Mouse (Mus musculus): Measurements from ENCODE around the gene Obsl1. TPM values are rescaled to one million over a fixed set of nuclear protein-coding genes. Genes with fewer than 3 reads are reported as not detected.

Obsl1 gene
- polyA plus RNA-seq, 1 experiment, result 41.1 TPM

- WGBS, result 1% methylated on average over 57 of the region's 64 CpGs
- Histone ChIP-seq H3K4me3 (replicated peaks; ENCODE audit: insufficient read depth, low read depth, low read length) (peak within 1 kb of the TSS; percentile 58), H3K27ac (ENCODE audit: insufficient read depth, low read length) (peak within 1 kb of the TSS; percentile 35), H3K27me3 (ENCODE audit: control insufficient read depth, insufficient read depth, low read length) (no peaks in the 10 kb centered on the region), H3K4me1 (ENCODE audit: control insufficient read depth, insufficient read depth, low read length) (peaks cover 17% of the 10 kb centered on the region)
- peak; percentile 81 to 86 for DNase-seq
- TF ChIP-seq CTCF (IDR thresholded peaks at IDR 0.05; ENCODE audit: borderline replicate concordance, insufficient read depth, low read depth, low read length) (no peak), POLR2A (IDR thresholded peaks at IDR 0.05; ENCODE audit: borderline replicate concordance, insufficient read depth, low read length) (peak; percentile 40; the same call in 1 of the 2 replicates)
Observed at GRCm38 (mm10) chr1:75545965-75546956, 40.0 kb upstream of the Obsl1 start, which contains the start of gene Slc4a3. Gene Slc4a3 (plus strand): TSS chr1:75546266.

GRCm38 (mm10) chr1:75544351-75544750 is 38.1 kb upstream of the Obsl1 start:
- peaks cover 17% of the 10 kb centered on the region for H3K4me1 ChIP-seq (ENCODE audit: control insufficient read depth, insufficient read depth, low read length)
- H3K4me3 ChIP-seq (replicated peaks; ENCODE audit: insufficient read depth, low read depth, low read length), result no peak overlapping the region
- TF ChIP-seq POLR2A (IDR thresholded peaks at IDR 0.05; ENCODE audit: borderline replicate concordance, insufficient read depth, low read length) (no peak), CTCF (IDR thresholded peaks at IDR 0.05; ENCODE audit: borderline replicate concordance, insufficient read depth, low read depth, low read length) (no peak)
- WGBS, result 82% methylated on average over 6 of the region's 6 CpGs
- DNase-seq, result no peak
- H3K27ac ChIP-seq (ENCODE audit: insufficient read depth, low read length), result no peak overlapping the region
- H3K27me3 ChIP-seq (ENCODE audit: control insufficient read depth, insufficient read depth, low read length), result no peaks in the 10 kb centered on the region

GRCm38 (mm10) chr1:75541496-75541895 is 35.2 kb upstream of the Obsl1 start:
- no peak overlapping the region for H3K4me3 ChIP-seq (replicated peaks; ENCODE audit: insufficient read depth, low read depth, low read length)
- H3K4me1 ChIP-seq (ENCODE audit: control insufficient read depth, insufficient read depth, low read length), result no peaks in the 10 kb centered on the region
- H3K27ac ChIP-seq (ENCODE audit: insufficient read depth, low read length), result no peak overlapping the region
- DNase-seq, result no peak
- TF ChIP-seq CTCF (IDR thresholded peaks at IDR 0.05; ENCODE audit: borderline replicate concordance, insufficient read depth, low read depth, low read length), result no peak
- TF ChIP-seq POLR2A (IDR thresholded peaks at IDR 0.05; ENCODE audit: borderline replicate concordance, insufficient read depth, low read length), result no peak
- H3K27me3 ChIP-seq (ENCODE audit: control insufficient read depth, insufficient read depth, low read length), result no peaks in the 10 kb centered on the region
- WGBS, result 92% methylated on average over 7 of the region's 7 CpGs

DNA sequence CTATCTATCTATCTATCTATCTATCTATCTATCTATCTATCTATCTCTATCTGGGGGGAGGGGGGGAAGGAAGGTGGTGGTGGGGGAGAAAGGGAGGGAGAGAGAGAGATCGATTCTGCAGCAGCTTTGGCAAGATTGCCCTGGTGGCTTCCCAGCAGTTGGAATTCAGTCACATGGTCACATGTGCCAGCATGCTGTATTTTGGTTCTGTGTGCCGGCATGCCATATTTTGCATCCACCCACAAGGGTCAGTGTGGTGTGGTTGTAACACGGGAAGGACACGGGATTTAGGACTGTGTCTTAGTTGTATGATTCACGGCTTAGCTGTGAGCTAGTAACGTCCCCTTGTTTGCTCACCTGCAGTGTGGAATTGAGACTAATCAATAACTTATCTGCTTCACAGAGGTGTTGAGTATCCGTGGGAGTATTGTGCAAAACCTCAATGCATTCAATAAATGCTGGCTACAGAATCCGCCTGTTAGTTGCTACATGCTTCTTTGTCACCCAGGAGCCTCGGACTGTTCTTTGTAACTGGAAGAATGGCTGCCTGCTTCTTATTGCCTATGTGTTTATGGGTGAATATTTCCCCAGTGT is 32.4 kb upstream of the Obsl1 start:
- Histone ChIP-seq H3K27ac (ENCODE audit: insufficient read depth, low read length) (no peak overlapping the region), H3K4me1 (ENCODE audit: control insufficient read depth, insufficient read depth, low read length) (no peaks in the 10 kb centered on the region), H3K27me3 (ENCODE audit: control insufficient read depth, insufficient read depth, low read length) (no peaks in the 10 kb centered on the region), H3K4me3 (replicated peaks; ENCODE audit: insufficient read depth, low read depth, low read length) (no peak overlapping the region)
- TF ChIP-seq CTCF (IDR thresholded peaks at IDR 0.05; ENCODE audit: borderline replicate concordance, insufficient read depth, low read depth, low read length) (no peak), POLR2A (IDR thresholded peaks at IDR 0.05; ENCODE audit: borderline replicate concordance, insufficient read depth, low read length) (no peak)
- WGBS, result 72% methylated on average over 9 of the region's 9 CpGs
- no peak for DNase-seq

- H3K27ac ChIP-seq (ENCODE audit: insufficient read depth, low read length), result no peak overlapping the region
- no peaks in the 10 kb centered on the region for H3K27me3 ChIP-seq (ENCODE audit: control insufficient read depth, insufficient read depth, low read length)
- no peaks in the 10 kb centered on the region for H3K4me1 ChIP-seq (ENCODE audit: control insufficient read depth, insufficient read depth, low read length)
- TF ChIP-seq POLR2A (IDR thresholded peaks at IDR 0.05; ENCODE audit: borderline replicate concordance, insufficient read depth, low read length), result no peak
- no peak for TF ChIP-seq CTCF (IDR thresholded peaks at IDR 0.05; ENCODE audit: borderline replicate concordance, insufficient read depth, low read depth, low read length)
- 69% methylated on average over 2 of the region's 2 CpGs for WGBS
- H3K4me3 ChIP-seq (replicated peaks; ENCODE audit: insufficient read depth, low read depth, low read length), result no peak overlapping the region
- no peak for DNase-seq
Observed at GRCm38 (mm10) chr1:75537587-75537986, 31.3 kb upstream of the Obsl1 start.

DNA sequence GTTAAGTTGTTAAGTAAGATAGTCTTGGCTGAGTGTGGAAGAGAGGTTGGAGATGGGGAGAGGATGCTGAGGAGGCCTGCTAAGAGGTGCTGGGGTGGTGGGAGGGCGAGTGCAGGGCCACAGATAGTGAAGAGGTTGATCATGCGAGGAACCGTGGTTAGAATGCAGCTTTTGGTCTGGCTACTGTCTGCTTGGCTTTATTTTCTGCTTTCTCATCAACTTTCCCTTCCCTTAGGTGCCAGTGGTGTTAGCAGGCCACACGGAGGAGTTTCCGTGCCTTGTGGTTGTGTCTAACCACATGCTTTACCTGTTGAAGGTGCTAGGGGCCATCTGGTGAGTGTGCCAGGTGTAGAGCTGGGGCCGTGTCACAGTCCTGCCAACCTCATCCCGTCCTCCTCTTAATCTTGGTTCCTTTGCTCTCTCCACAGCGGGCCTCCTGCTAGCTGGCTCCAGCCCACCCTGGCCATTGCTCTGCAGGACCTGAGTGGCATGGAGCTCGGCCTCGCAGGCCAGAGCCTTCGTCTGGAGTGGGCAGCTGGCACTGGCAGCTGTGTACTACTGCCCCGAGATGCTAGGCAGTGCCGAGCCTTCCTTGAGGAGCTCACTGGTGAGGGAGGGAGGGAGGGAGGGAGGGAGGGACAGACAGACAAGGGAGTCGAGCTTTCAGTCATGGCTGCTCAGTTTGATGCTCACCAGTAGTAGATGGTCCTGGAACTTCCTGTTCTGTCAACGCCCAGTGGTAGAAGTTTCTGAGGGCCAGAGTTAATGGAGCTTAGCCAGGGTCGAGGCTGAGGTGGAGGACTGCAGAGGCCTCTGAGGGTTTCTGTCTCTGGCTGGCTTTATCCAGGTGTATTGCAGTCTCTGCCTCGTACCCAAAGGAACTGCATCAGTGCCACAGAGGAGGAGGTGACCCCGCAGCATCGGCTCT is 27.3 kb upstream of the Obsl1 start:
- DNase-seq, result no peak
- no peak for TF ChIP-seq POLR2A (IDR thresholded peaks at IDR 0.05; ENCODE audit: borderline replicate concordance, insufficient read depth, low read length)
- no peak for TF ChIP-seq CTCF (IDR thresholded peaks at IDR 0.05; ENCODE audit: borderline replicate concordance, insufficient read depth, low read depth, low read length)
- H3K4me1 ChIP-seq (ENCODE audit: control insufficient read depth, insufficient read depth, low read length), result no peaks in the 10 kb centered on the region
- H3K27me3 ChIP-seq (ENCODE audit: control insufficient read depth, insufficient read depth, low read length), result no peaks in the 10 kb centered on the region
- no peak overlapping the region for H3K27ac ChIP-seq (ENCODE audit: insufficient read depth, low read length)
- H3K4me3 ChIP-seq (replicated peaks; ENCODE audit: insufficient read depth, low read depth, low read length), result no peak overlapping the region
- 86% methylated on average over 19 of the region's 19 CpGs for WGBS
